Mouse (Mus musculus): ENCODE data around the gene Zfp423.

- TF ChIP-seq CTCF (IDR thresholded peaks at IDR 0.05; ENCODE audit: borderline replicate concordance, control insufficient read depth, extremely low read depth, insufficient read depth, low read length, poor library complexity) = no peak
- no peak for TF ChIP-seq POLR2A (IDR thresholded peaks at IDR 0.05; ENCODE audit: control insufficient read depth, extremely low read depth, insufficient read depth, low read length, poor library complexity)
These were observed 97.7 kb downstream of the Zfp423 start for GRCm38 (mm10) chr8:87861718-87862117.
